Mouse (Mus musculus) thymus, postnatal 0 days (tissue): ENCODE data around the gene Gap43. TPM values are rescaled to one million over a fixed set of nuclear protein-coding genes. Genes with fewer than 3 reads are reported as not detected.
"Not testable (repeated sequence)": the region's sequence is repeated elsewhere in the genome, so short reads cannot be mapped to it uniquely, and the experiment has no call there.

Experiments used
- DNase-seq: peaks from one replicate; pipeline ENCODE4 v3.0.0-alpha.2; 2015; ENCODE audit warnings: low spot score
- polyA plus RNA-seq: library from polyadenylated mRNA; unstranded; fragments of >200 nt; fragmentation: Nextera tagmentation; extraction: Ambion mirVana; gene quantifications from 2 replicates; pipeline ENCODE4 v1.2.1, GENCODE M21; 2015

Gap43 gene
- 1.5 and 1.7 TPM in 2 replicates for polyA plus RNA-seq

DNA sequence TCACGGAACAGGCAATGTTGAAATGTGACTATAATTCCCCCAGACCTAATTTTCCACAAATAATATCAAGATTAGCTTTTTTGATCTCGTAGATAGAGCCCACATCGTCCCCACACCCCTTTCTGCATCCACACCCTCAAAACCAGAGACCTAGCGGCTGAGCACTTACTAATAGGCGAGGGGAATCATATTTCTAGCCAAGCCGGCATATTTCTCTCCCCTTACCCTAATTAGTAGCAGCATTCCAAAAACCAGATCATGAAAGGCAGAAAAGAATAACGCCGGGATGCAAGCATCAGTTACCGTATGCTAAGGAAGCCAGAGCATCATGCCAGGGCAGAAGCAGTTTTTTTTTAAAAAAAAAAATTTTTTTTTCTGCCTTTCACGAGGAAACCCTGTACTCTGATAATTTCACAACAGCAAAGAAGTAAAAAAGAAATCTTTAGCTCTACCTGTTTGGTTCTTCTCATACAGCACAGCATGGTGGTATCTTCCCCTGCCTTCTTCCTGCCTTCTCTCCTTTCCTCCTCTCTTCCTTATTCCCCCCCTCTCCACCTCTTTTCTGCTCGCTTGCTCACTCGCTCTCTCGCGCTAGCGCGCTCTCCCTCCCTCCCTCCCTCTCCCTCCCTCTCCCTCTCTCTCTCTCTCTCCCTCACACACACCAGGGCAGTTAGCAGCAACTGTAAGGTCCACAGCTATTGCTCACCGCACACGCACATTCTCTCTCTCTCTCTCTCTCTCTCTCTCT, at the start of gene Gap43:
Gene Gap43, minus strand, starts transcription at position 631 of the 748 bp plus-strand sequence.
- DNase-seq = no peak

DNA sequence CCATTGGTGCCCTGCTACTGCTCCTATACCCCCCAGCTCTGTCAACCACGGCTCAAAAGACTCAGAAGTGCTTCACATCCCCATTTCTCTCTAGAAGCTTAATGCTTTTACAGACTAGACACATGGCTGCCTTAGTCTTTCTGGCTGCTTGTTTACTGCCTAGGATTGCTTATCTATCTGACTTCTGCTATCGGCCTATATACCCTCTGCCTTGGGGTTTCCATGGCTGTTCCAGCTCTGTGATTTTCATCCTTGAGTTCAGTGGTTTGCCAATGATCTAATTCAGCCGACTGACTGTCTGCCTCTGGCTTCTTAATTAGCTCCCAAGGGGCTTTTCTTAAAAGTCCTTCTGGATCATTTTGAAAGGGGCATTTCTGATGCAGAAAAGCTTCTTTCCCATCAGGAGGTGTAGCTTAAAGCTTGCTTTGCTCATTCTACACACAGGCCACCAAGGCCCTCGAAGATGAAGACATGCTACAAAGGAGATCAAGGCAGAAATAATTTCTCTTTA, 40.9 kb upstream of the Gap43 start:
- no peak for DNase-seq

GRCm38 (mm10) chr16:42380641-42381040, 40.2 kb upstream of the Gap43 start:
- no peak for DNase-seq

GRCm38 (mm10) chr16:42370148-42370547, 29.7 kb upstream of the Gap43 start:
- no peak for DNase-seq

GRCm38 (mm10) chr16:42369346-42369745, 28.9 kb upstream of the Gap43 start:
- no peak for DNase-seq

DNA sequence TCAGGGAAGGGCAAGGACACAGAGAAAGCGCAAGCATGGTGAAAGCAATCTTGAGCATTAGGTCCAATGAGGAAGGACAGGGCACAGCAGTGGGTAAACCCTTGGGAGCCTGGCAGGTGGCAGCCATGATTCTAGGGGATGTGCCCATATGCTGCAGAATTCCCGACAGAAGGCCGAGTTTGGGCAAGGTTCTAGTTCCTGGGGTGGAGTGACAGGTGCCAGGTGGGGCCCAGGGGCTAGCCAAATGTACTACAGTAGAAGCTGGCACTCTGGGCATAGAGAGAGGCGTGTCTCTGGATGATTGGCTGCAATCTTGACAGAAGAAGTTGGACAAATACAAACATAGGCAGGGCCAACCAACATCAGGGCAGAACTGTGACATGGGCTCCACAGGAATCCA, 19.6 kb upstream of the Gap43 start:
- DNase-seq = no peak

GRCm38 (mm10) chr16:42358058-42358457, 17.6 kb upstream of the Gap43 start:
- DNase-seq = no peak

DNA sequence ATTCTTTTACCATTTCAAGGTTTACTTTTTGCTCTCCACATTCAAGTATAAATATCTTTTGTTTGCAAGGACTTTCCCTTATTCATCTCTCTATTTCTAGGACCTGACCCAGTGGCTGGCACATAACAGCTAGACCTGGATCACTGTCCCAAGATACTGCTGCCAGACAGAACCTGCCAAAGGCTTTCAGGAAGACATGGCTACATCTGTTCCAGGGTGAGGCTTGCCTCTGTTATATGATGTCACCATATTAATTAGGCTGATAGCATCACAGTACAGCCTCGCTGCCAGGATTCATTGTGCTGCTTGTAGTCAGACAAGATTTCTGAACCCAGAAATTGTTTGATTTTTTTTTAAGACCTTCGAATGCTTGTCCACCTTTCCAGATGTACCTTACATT, 9.6 kb upstream of the Gap43 start:
- no peak for DNase-seq

GRCm38 (mm10) chr16:42340865-42341264, 414 bp upstream of the Gap43 start:
- not testable (repeated sequence) for DNase-seq

- DNase-seq = no peak
Observed at GRCm38 (mm10) chr16:42339512-42339911, 939 bp downstream of the Gap43 start.

- DNase-seq = no peak
Observed at GRCm38 (mm10) chr16:42338987-42339386, 1.5 kb downstream of the Gap43 start.

DNA sequence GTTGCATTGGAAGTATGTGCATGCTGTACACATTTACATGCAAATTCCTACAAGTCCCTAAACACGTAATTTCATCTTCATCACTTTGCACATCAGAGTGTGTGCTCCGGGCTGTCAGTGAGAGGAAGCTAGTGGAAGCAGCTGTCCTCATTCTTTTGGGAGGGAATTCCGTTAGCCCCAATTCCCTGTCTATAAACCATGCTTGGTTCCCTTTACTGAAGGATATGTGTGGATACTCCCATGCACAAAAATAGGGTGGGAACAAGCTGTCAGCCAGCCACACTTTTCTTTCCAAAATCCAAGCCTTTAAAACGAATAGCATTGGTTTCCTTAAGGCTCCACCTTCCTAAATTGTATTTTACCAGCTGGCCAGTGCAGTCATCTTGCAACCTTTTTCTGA, 2.1 kb downstream of the Gap43 start:
- DNase-seq = no peak

- no peak for DNase-seq
Observed at GRCm38 (mm10) chr16:42337663-42338062, 2.8 kb downstream of the Gap43 start.

GRCm38 (mm10) chr16:42336610-42337009, 3.8 kb downstream of the Gap43 start:
- DNase-seq = no peak

DNA sequence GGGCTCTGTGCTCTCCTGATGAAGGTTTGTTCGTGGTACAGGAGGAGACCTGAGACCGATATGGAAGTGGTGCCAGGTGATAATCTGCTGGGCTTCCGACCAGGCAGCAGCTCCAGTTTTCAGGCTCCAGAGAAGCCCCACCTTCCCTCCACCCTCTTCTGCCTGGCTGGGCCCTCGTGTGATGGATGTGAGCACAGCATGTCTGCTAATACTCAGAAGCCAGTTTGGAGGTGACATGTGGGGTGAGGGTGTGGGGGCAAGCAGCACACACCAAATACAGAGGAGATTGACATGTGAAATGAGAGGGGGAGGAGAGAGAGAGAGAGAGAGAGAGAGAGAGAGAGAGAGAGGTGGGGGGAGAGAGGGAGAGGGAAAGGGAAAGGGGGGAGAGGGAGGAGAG, 8.1 kb downstream of the Gap43 start:
- no peak for DNase-seq

- no peak for DNase-seq
Observed at GRCm38 (mm10) chr16:42326191-42326590, 14.3 kb downstream of the Gap43 start.

- no peak for DNase-seq
Observed at GRCm38 (mm10) chr16:42325536-42325935, 14.9 kb downstream of the Gap43 start.

DNA sequence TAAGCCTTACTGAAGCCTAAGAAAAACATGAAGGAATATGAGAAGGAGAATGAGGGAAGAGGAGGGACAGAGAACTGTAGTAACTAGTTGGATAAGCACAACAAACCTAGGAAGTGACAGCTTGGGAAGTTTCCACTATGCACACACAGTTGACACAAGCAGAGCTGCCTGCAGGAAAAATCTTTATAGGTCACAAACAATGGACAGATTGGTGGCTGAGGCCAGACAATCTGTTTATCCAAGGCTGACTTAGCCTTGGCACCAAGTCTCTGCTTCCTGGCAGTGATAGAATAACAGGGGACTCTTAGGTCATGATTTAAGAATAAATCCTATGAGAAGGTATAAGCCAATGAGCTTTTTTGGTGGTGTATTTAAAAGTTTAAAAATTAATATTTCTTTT, 20.6 kb downstream of the Gap43 start:
- no peak for DNase-seq

DNA sequence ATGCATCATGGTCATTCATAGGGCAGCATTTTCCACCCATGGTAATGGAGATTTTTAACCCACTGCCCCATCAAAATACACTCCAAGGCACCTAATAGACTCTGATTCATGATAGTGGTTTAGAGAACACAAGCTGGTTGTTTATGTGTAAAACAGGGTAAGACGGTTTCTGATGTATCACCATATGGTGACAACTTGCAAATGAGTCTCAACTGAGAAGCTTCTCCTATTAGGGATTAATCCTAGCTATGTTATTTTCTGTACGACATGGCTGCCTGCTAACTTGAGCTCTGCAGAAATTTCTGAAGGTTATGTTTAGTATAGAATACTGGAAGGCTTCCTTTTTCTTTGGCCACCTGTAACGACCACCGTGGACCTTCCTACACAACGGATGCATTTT, 21.1 kb downstream of the Gap43 start:
- no peak for DNase-seq

DNA sequence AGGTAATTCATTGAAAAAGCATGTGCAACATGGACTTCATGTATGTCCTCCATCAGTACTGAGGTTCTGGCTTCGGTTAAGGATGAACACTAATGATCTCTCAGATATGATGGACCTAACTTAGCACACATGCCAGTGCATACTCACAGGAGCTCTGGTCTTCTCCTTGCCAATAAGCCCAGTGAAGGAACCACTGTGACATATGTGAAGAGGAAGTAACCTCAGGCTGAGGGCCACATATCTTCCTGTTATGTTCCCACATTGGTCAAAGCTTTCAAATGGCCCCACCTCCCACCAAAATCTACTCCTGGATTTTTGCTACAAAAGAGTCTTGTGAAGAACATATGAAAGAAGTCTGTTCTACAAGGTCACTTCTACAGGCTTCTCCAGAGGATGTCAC, 28.3 kb downstream of the Gap43 start:
- DNase-seq = no peak

DNA sequence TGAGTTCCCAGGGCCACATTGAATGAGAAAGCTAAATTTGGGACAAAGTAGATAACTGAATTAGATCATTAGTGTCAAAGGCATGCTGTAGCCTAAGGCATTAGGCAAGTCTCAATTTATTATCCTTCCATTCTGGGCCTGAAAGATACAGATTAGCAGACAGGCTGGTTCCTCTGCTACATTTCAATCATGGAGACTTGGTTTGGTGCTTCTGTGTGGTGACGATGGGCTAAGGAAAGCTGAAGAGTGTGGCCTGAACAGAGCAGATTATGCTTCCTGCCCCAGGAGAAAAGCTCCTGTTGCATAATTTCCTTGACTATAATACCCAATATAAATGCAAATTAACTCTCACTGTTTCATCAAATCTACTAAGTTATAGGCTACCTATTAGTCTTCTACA, 31.7 kb downstream of the Gap43 start:
- DNase-seq = no peak

- peak; percentile 7 for DNase-seq
Observed at GRCm38 (mm10) chr16:42305934-42306701, 34.3 kb downstream of the Gap43 start.

GRCm38 (mm10) chr16:42303461-42303860, 37.0 kb downstream of the Gap43 start:
- DNase-seq = no peak
